30 mouse cellular contexts compared by ENCODE assay signal in genomic region chr3:85991140-85991801, GRCm38 (mm10). TPM values are rescaled to one million over a fixed set of nuclear protein-coding genes. Genes with fewer than 3 reads are reported as not detected.
DNase-seq lines count a peak whose midpoint lies in the region; ATAC-seq and TF ChIP-seq lines count a peak whose summit lies in the region.
"Had no signal": no experiment of that assay in that cellular context is flagged by ENCODE, and none has a peak within 500 bp of the region (broad histone marks: within the 10 kb centered on the region; RNA-seq: fewer than 3 reads in every experiment).

No protein-coding gene starts in this region.

- no peak for TF ChIP-seq CTCF in E14TG2a.4 (conservative IDR thresholded peaks at IDR 0.05; ENCODE audit: low read length)

- peaks cover 10% of the 10 kb centered on the region for H3K36me3 ChIP-seq in heart, embryonic 10.5 days
- 0 out of 2 replicates have a peak, but pooled peaks cover 10% of the 10 kb centered on the region for H3K36me3 ChIP-seq in E14TG2a.4 (ENCODE audit: insufficient read depth, low read length)
- H3K36me3 ChIP-seq in liver, embryonic 16.5 days (ENCODE audit: control insufficient read depth, insufficient read depth): no peaks in the 10 kb centered on the region
- H3K36me3 ChIP-seq in forebrain, embryonic 12.5 days (replicated peaks): no peaks in the 10 kb centered on the region
- H3K36me3 ChIP-seq: heart, embryonic 15.5 days; midbrain, embryonic 13.5 days; neural tube, embryonic 15.5 days had no signal

- H3K27me3 ChIP-seq in heart, embryonic 10.5 days (ENCODE audit: insufficient read depth, poor library complexity, severe bottlenecking): no peaks in the 10 kb centered on the region
- no peaks in the 10 kb centered on the region for H3K27me3 ChIP-seq in E14TG2a.4 (ENCODE audit: insufficient read depth, low read length)
- no peaks in the 10 kb centered on the region for H3K27me3 ChIP-seq in liver, embryonic 16.5 days (ENCODE audit: control insufficient read depth, insufficient read depth, low read depth, low read length)
- H3K27me3 ChIP-seq in forebrain, embryonic 12.5 days: no peaks in the 10 kb centered on the region
- H3K27me3 ChIP-seq: embryonic facial prominence, embryonic 13.5 days; heart, embryonic 15.5 days; midbrain, embryonic 13.5 days; neural tube, embryonic 15.5 days had no signal

- H3K4me2 ChIP-seq in liver, embryonic 16.5 days (ENCODE audit: low read depth, low read length): peak overlapping the region; percentile 61
- no peak overlapping the region for H3K4me2 ChIP-seq in forebrain, embryonic 12.5 days
- H3K4me2 ChIP-seq: embryonic facial prominence, embryonic 13.5 days; heart, embryonic 15.5 days; lung, embryonic 14.5 days; midbrain, embryonic 13.5 days; neural tube, embryonic 15.5 days had no signal

- ATAC-seq in erythroid progenitor cell, adult 5-6 weeks (replicated peaks; ENCODE audit: low FRiP score, poor library complexity, severe bottlenecking): 0 out of 2 replicates have a peak, but pooled peaks have one; percentile 27
- peak; percentile 85 for ATAC-seq in liver, embryonic 16.5 days (ENCODE audit: low read depth)
- ATAC-seq in inflammation-experienced regulatory T-cells, adult 6 months: no peak
- ATAC-seq in forebrain, embryonic 12.5 days (ENCODE audit: low FRiP score): no peak
- ATAC-seq: CD4-positive, CD25-positive, alpha-beta regulatory T cell, adult 4 months; hindbrain, postnatal 0 days; midbrain, embryonic 13.5 days had no signal

- no peak overlapping the region for H3K4me3 ChIP-seq in heart, embryonic 10.5 days
- 0 out of 2 replicates have a peak overlapping the region, but pooled peaks have one; percentile 23 for H3K4me3 ChIP-seq in E14TG2a.4 (replicated peaks; ENCODE audit: low read length)
- peak overlapping the region; percentile 31 for H3K4me3 ChIP-seq in liver, embryonic 16.5 days (ENCODE audit: low read depth, low read length)
- H3K4me3 ChIP-seq in forebrain, embryonic 12.5 days (replicated peaks): no peak overlapping the region
- H3K4me3 ChIP-seq: embryonic facial prominence, embryonic 13.5 days; forebrain, embryonic 10.5 days; heart, embryonic 15.5 days; limb, embryonic 10.5 days; midbrain, embryonic 13.5 days; neural tube, embryonic 15.5 days had no signal

- peaks cover 32% of the 10 kb centered on the region; the same call in 1 of the 2 replicates for H3K4me1 ChIP-seq in heart, embryonic 10.5 days
- peaks cover 47% of the 10 kb centered on the region for H3K4me1 ChIP-seq in E14TG2a.4 (replicated peaks; ENCODE audit: low read depth, low read length)
- H3K4me1 ChIP-seq in liver, embryonic 16.5 days (ENCODE audit: control insufficient read depth, low read depth, low read length): peaks cover 27% of the 10 kb centered on the region
- peaks cover 9% of the 10 kb centered on the region; the same call in 1 of the 2 replicates for H3K4me1 ChIP-seq in forebrain, embryonic 12.5 days
- H3K4me1 ChIP-seq: midbrain, embryonic 13.5 days; neural tube, embryonic 15.5 days had no signal

- intact Hi-C loops in heart, postnatal 25 days (cut with DNase I): no loop called here

- H3K9me3 ChIP-seq in heart, embryonic 10.5 days: no peaks in the 10 kb centered on the region
- H3K9me3 ChIP-seq in E14TG2a.4 (ENCODE audit: low read length): no peaks in the 10 kb centered on the region
- no peaks in the 10 kb centered on the region for H3K9me3 ChIP-seq in liver, embryonic 16.5 days (replicated peaks; ENCODE audit: control insufficient read depth, low read length)
- H3K9me3 ChIP-seq in forebrain, embryonic 12.5 days: no peaks in the 10 kb centered on the region
- H3K9me3 ChIP-seq: embryonic facial prominence, embryonic 13.5 days; heart, embryonic 15.5 days; limb, embryonic 10.5 days; midbrain, embryonic 13.5 days; neural tube, embryonic 15.5 days had no signal

- WGBS in heart, embryonic 10.5 days: 55% methylated on average over 6 of the region's 6 CpGs
- 22% methylated on average over 6 of the region's 6 CpGs for WGBS in liver, embryonic 16.5 days (ENCODE audit: insufficient replicate concordance)
- 74% methylated on average over 6 of the region's 6 CpGs for WGBS in forebrain, embryonic 12.5 days

- no peak for DNase-seq in heart, embryonic 10.5 days (ENCODE audit: low spot score)
- no peak for DNase-seq in heart, postnatal 25 days (ENCODE audit: low spot score)
- DNase-seq in adrenal gland, postnatal 36 days: no peak
- DNase-seq: cerebellum, postnatal 10 days; heart, adult 11 months; kidney, adult 8-10 months; kidney, postnatal 36 days; lung, embryonic 14.5 days; lung, postnatal 4 days; right cerebral cortex, postnatal 25 days; thymus, adult 2 months had no signal

- peak overlapping the region; percentile 35 for H3K9ac ChIP-seq in liver, embryonic 16.5 days (ENCODE audit: low read depth, low read length)
- H3K9ac ChIP-seq in forebrain, embryonic 12.5 days: no peak overlapping the region
- H3K9ac ChIP-seq: embryonic facial prominence, embryonic 13.5 days; heart, embryonic 15.5 days; lung, embryonic 14.5 days; midbrain, embryonic 13.5 days; neural tube, embryonic 15.5 days had no signal

- H3K27ac ChIP-seq in heart, embryonic 10.5 days: peak overlapping the region; percentile 59; the same call in 1 of the 2 replicates
- peak overlapping the region; percentile 81 for H3K27ac ChIP-seq in liver, embryonic 16.5 days (ENCODE audit: low read length)
- H3K27ac ChIP-seq in forebrain, embryonic 12.5 days: no peak overlapping the region
- H3K27ac ChIP-seq: embryonic facial prominence, embryonic 13.5 days; forebrain, embryonic 10.5 days; heart, embryonic 15.5 days; hindbrain, postnatal 0 days; limb, embryonic 10.5 days; midbrain, embryonic 13.5 days; neural tube, embryonic 15.5 days had no signal

RNA-seq across cellular contexts. Expression of gene Prss48, which starts 11.0 kb away (rescaled TPM):
- polyA plus RNA-seq in heart, embryonic 10.5 days (2016; fragmentation: Nextera tagmentation; extraction: Ambion mirVana): not detected in 2 replicates
- total RNA-seq in heart, postnatal 25 days (2021): not detected
- not detected in 2 replicates for total RNA-seq in erythroid progenitor cell, adult 5-6 weeks (2015; ENCODE audit: low replicate concordance)
- total RNA-seq in erythroid progenitor cell, adult 5-6 weeks (2017; ENCODE audit: low replicate concordance): not detected in 2 replicates
- not detected in 2 replicates for polyA plus RNA-seq in liver, embryonic 16.5 days (2015; fragmentation: Nextera tagmentation; extraction: Ambion mirVana)
- polyA plus RNA-seq in inflammation-experienced regulatory T-cells, adult 6 months (2017; shearing (Covaris generic)): not detected
- total RNA-seq in adrenal gland, postnatal 36 days (2021): not detected
- not detected in 2 replicates for polyA plus RNA-seq in forebrain, embryonic 12.5 days (2016; fragmentation: Nextera tagmentation; extraction: Ambion mirVana)
- total RNA-seq: adrenal gland, adult 18-20 months; gastrocnemius, adult 8-10 months; hematopoietic stem cell, adult 5-6 weeks; hindbrain, postnatal 0 days; layer of hippocampus, postnatal 10 days; left cerebral cortex, adult 8-10 months had no signal
- polyA plus RNA-seq: CD4-positive, CD25-positive, alpha-beta regulatory T cell, adult 4 months; forebrain, embryonic 10.5 days; heart, embryonic 15.5 days; hindbrain, postnatal 0 days; limb, embryonic 10.5 days; midbrain, embryonic 13.5 days; neural tube, embryonic 15.5 days; stomach, embryonic 16.5 days; thymus, adult 2 months had no signal

RNA-seq across cellular contexts. Expression of gene Sh3d19, which starts 20.4 kb away (rescaled TPM):
- polyA plus RNA-seq in heart, embryonic 10.5 days (2016; fragmentation: Nextera tagmentation; extraction: Ambion mirVana): 10.4 and 17.7 TPM in 2 replicates
- 10 to 100 TPM; 25.4 to 29.6 TPM for total RNA-seq in heart, postnatal 25 days (2021)
- 2.2 and 2.5 TPM in 2 replicates for total RNA-seq in erythroid progenitor cell, adult 5-6 weeks (2015; ENCODE audit: low replicate concordance)
- 3.5 and 7.3 TPM in 2 replicates for total RNA-seq in erythroid progenitor cell, adult 5-6 weeks (2017; ENCODE audit: low replicate concordance)
- polyA plus RNA-seq in liver, embryonic 16.5 days (2015; fragmentation: Nextera tagmentation; extraction: Ambion mirVana): 6.6 and 8.4 TPM in 2 replicates
- 1 to 10 TPM; 2.0 to 4.1 (median 2.7) TPM for polyA plus RNA-seq in inflammation-experienced regulatory T-cells, adult 6 months (2017; shearing (Covaris generic))
- total RNA-seq in adrenal gland, postnatal 36 days (2021): 10 to 100 TPM; 21.0 to 26.4 TPM
- 8.7 and 9.1 TPM in 2 replicates for polyA plus RNA-seq in forebrain, embryonic 12.5 days (2016; fragmentation: Nextera tagmentation; extraction: Ambion mirVana)

Comparison
In these comparisons a context has a peak if more than half of its experiments do, and no peak if none do; other contexts are left out.
1. H3K4me3 ChIP-seq: peak in E14TG2a.4 (single experiment) and liver, embryonic 16.5 days (single experiment); none in heart, embryonic 10.5 days (single experiment) and forebrain, embryonic 12.5 days (single experiment).
2. ATAC-seq: peak in erythroid progenitor cell, adult 5-6 weeks (single experiment) and liver, embryonic 16.5 days (single experiment); none in inflammation-experienced regulatory T-cells, adult 6 months (single experiment) and forebrain, embryonic 12.5 days (single experiment).